Mouse (Mus musculus): ENCODE results near the gene Tnf. TPM values are rescaled to one million over a fixed set of nuclear protein-coding genes. Genes with fewer than 3 reads are reported as not detected.

Tnf gene
- polyA plus RNA-seq, 1 experiment from 2014 or later, result 0.64 TPM

DNA sequence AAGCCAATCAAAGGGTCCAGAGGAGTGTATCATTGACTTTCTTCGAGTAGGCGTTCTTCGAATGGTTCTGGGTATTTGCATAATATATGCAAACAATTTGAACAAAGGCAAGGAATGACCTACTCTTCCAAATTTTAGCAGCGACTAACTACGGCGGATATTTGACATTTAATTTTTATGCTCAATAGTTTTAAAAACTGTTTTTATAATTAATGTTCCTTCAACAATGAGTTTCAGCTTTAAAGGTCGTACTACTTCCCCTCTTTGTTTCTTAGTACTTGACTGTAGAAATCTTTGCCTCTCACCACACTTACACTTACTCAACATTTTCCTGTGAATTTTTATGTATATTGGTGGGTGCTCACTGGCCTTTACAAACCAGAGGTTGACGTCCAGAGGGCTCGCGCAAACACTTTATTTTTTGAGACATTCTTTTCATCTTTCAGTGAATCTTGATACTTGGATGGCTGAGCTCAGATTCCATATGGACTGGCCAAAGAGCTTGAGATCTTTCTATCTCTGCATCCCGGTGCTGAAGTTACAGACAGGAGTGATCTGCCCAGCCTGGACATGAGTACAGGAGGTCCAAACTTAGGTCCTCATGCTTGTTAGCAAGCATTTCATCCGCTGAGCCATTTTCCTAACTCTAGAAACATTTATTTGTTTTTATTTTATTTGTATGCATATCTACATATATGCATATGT lies 36.2 kb downstream of the Tnf start:
- Histone ChIP-seq H3K4me3 (peak overlapping the region; percentile 100), H3K9me3 (no peaks in the 10 kb centered on the region), H3K36me3 (peaks cover 18% of the 10 kb centered on the region), H3K9ac (peak overlapping the region; percentile 39; the same call in 1 of the 2 replicates), H3K4me1 (peaks cover 35% of the 10 kb centered on the region), H3K27me3 (no peaks in the 10 kb centered on the region), H3K27ac (peak overlapping the region; percentile 99), H3K4me2 (peak overlapping the region; percentile 48)
- WGBS, result 19% methylated on average over 12 of the region's 12 CpGs
- ATAC-seq (ENCODE audit: insufficient number of reproducible peaks, low FRiP score, low TSS enrichment, low read depth), result no peak

DNA sequence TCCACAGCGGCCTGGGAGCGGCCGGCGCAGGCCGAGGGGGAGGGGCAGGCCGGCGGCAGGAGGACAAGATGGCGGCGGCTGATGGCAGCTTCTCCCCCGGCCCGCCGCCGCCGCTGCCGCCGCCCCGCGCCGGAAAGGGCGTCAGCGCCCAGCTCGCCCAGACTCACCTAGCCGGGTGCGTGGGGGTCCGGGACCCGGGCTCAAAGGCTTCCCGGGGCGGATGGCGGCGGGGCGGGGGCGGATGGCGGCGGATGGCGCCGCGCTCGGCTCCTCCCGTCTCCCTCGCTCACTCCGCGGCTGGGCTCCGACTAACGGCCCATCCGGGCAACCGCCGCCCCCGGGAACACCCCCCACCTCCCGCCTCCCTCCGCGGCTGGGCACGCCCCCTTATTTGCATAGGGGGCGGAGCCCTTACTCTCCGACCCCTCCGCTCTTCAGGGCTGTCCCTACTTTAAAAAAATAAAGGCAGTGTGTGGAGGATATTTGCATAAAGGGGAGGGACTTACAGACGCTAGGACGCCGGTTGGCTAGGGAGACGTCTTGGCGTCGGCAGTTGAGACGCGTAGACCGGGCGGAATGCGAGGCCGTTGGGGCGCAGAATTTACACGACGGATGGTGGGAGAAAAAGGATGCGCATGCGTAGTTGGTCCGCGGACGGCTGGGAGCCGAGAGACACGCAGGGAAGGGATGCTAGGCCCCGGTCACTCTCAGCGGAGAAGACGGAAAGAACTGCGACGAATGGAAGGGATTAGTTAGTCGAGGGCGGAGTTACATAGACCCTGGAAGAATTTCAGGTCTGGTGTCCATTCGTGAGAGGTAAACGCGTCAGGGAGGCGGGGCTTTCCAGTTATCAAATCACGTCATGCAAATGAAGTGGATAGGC lies 37.0 kb downstream of the Tnf start, which contains the start of gene Prrc2a:
Gene Prrc2a, minus strand, starts transcription at position 330 of the 883 bp plus-strand sequence.
- no peaks in the 10 kb centered on the region for H3K9me3 ChIP-seq
- peak within 1 kb of the TSS; percentile 74 for H3K4me2 ChIP-seq
- WGBS, result under 1% methylated on average over 67 of the region's 89 CpGs
- ATAC-seq (ENCODE audit: insufficient number of reproducible peaks, low FRiP score, low TSS enrichment, low read depth), result peak; percentile 97
- H3K36me3 ChIP-seq, result peaks cover 26% of the 10 kb centered on the region
- H3K27me3 ChIP-seq, result no peaks in the 10 kb centered on the region
- H3K27ac ChIP-seq, result peak within 1 kb of the TSS; percentile 99
- H3K4me3 ChIP-seq, result peak within 1 kb of the TSS; percentile 100
- peak within 1 kb of the TSS; percentile 100 for H3K9ac ChIP-seq
- peaks cover 35% of the 10 kb centered on the region for H3K4me1 ChIP-seq

DNA sequence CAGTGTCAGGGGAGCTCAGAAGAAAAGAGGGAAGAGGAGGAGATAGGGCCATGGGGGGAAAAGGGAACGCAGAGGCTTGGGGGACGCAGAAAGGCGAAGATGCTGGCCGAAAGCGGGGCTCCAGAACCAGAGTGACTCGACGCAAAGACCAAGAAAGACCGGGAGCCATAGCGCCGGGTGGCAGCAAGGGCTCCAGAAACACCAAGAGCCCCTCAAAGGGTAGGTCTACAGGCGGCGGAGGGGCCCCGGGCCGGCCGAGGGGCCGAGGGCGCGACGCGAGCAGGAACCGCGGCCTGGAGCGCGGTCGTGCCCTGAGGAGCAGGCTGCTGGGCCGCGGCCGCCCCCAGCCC lies 37.6 kb downstream of the Tnf start:
- H3K27me3 ChIP-seq, result no peaks in the 10 kb centered on the region
- peaks cover 33% of the 10 kb centered on the region for H3K36me3 ChIP-seq
- 0% methylated on average over 25 of the region's 28 CpGs for WGBS
- peak overlapping the region; percentile 74 for H3K4me2 ChIP-seq
- peak overlapping the region; percentile 96 for H3K27ac ChIP-seq
- ATAC-seq (ENCODE audit: insufficient number of reproducible peaks, low FRiP score, low TSS enrichment, low read depth), result no peak
- no peaks in the 10 kb centered on the region for H3K9me3 ChIP-seq
- H3K4me3 ChIP-seq, result peak overlapping the region; percentile 100
- H3K4me1 ChIP-seq, result peaks cover 35% of the 10 kb centered on the region
- peak overlapping the region; percentile 100 for H3K9ac ChIP-seq

DNA sequence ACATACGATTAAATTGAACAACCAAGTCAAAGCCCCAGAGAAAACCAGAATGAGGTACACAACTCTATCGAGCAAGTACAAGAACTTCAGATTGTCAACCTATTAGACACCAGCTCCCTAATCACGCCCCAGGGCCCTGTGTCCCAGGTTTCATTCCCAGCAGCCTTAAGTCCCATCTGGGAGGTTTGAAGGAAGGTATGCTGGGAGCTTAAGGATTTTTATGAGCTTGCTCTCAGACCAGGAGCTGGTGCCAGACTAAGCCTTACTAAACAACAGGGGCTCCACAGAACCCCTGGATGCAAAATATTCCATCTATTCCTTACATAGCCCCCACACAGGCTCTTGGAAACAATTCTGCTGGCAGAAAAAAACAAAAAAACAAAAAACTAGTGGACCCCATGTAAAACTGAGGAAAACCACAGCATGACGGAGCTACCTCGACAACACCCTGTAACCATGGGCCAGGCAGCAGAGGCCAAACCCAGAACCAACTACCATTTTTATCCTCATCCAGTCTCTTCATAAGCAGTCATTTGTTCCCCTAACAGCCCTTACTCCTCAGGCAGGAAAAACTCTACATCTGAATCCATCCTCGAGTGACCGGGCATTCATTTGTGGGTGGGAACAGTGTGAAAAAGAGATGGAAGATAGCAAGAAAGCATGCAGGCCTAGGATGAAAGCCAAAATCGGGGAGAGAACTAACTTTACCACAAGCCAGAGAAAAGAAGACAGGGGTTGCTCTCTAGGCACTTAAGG lies 38.3 kb downstream of the Tnf start:
- peak overlapping the region; percentile 96 for H3K27ac ChIP-seq
- H3K9ac ChIP-seq, result peak overlapping the region; percentile 100
- peaks cover 35% of the 10 kb centered on the region for H3K4me1 ChIP-seq
- WGBS, result 5% methylated on average over 8 of the region's 8 CpGs
- H3K27me3 ChIP-seq, result no peaks in the 10 kb centered on the region
- no peaks in the 10 kb centered on the region for H3K9me3 ChIP-seq
- ATAC-seq (ENCODE audit: insufficient number of reproducible peaks, low FRiP score, low TSS enrichment, low read depth), result no peak
- peak overlapping the region; percentile 74 for H3K4me2 ChIP-seq
- H3K36me3 ChIP-seq, result peaks cover 39% of the 10 kb centered on the region
- H3K4me3 ChIP-seq, result peak overlapping the region; percentile 100

DNA sequence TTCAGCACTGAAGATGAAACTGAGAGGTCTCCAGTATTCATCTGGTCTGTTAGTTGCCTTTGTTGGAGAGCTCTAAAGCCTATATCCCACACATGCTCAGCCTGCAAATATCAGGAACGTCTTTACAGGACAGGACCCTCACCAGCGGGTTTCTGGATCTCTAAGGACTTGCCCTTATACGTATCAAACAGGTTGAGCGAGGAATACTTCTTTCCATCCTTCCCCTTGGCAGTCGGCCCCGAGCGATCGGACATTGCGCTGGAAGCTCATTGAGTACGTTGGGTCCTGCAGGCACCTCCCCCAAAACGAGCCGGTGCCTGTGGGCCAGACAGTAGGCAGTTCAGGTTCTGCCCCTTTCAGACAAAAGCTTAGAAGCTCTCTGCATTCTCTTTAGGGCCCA lies 39.1 kb downstream of the Tnf start:
- Histone ChIP-seq H3K27me3 (no peaks in the 10 kb centered on the region), H3K4me2 (peak overlapping the region; percentile 74), H3K4me1 (peaks cover 35% of the 10 kb centered on the region), H3K36me3 (peaks cover 47% of the 10 kb centered on the region), H3K9me3 (no peaks in the 10 kb centered on the region), H3K27ac (no peak overlapping the region), H3K9ac (peak overlapping the region; percentile 100; the same call in 1 of the 2 replicates), H3K4me3 (peak overlapping the region; percentile 100)
- no peak for ATAC-seq (ENCODE audit: insufficient number of reproducible peaks, low FRiP score, low TSS enrichment, low read depth)
- 42% methylated on average over 12 of the region's 12 CpGs for WGBS

DNA sequence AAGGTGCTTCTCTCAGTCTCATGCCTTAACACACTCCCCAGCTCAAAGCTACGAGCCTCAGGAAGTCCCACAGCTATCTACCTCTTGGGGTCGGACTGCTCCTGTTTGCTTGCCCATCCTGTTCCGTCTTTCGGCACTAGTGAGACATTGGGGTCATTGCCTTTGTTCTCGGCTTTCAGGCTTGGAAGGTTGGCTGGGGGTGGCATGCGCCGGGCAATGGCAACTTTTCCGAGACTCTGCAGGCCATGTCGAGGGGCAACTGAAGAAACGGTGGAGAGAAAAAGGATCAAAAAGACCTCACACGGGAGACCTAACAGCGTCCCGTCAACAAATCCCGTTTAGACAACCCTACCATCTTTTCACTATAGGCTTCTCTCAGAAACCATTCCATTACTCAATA lies 39.7 kb downstream of the Tnf start:
- H3K36me3 ChIP-seq, result peaks cover 53% of the 10 kb centered on the region
- 0 out of 2 replicates have a peak overlapping the region, but pooled peaks have one; percentile 100 for H3K9ac ChIP-seq
- H3K4me3 ChIP-seq, result 0 out of 2 replicates have a peak overlapping the region, but pooled peaks have one; percentile 100
- 77% methylated on average over 14 of the region's 14 CpGs for WGBS
- ATAC-seq (ENCODE audit: insufficient number of reproducible peaks, low FRiP score, low TSS enrichment, low read depth), result no peak
- H3K4me2 ChIP-seq, result peak overlapping the region; percentile 74
- H3K27ac ChIP-seq, result no peak overlapping the region
- no peaks in the 10 kb centered on the region for H3K9me3 ChIP-seq
- peaks cover 35% of the 10 kb centered on the region for H3K4me1 ChIP-seq
- H3K27me3 ChIP-seq, result no peaks in the 10 kb centered on the region

DNA sequence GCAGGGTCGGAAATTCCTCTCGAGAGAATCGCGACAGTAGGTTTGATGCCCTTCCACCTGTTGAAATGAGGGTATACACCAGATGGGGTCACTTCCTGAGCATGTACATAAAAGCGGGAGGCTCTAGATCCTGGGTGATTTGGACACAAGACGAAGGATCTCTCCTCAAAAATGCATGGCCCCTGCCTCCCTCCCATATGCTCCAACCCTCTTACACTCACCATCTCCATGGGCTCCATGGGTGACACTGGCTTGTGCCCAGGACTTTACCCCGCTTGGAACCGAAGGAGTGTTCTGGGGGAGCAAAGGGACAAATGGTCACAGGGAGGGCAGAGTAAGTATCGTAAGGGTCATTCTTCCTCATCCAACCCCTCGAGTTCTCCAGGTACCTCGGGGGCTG lies 40.4 kb downstream of the Tnf start:
- 78% methylated on average over 11 of the region's 11 CpGs for WGBS
- no peak overlapping the region for H3K27ac ChIP-seq
- H3K9me3 ChIP-seq, result no peaks in the 10 kb centered on the region
- ATAC-seq (ENCODE audit: insufficient number of reproducible peaks, low FRiP score, low TSS enrichment, low read depth), result no peak
- no peak overlapping the region for H3K9ac ChIP-seq
- peaks cover 37% of the 10 kb centered on the region for H3K4me1 ChIP-seq
- no peaks in the 10 kb centered on the region for H3K27me3 ChIP-seq
- no peak overlapping the region for H3K4me2 ChIP-seq
- peaks cover 60% of the 10 kb centered on the region for H3K36me3 ChIP-seq
- H3K4me3 ChIP-seq, result peak overlapping the region; percentile 100; the same call in 1 of the 2 replicates

DNA sequence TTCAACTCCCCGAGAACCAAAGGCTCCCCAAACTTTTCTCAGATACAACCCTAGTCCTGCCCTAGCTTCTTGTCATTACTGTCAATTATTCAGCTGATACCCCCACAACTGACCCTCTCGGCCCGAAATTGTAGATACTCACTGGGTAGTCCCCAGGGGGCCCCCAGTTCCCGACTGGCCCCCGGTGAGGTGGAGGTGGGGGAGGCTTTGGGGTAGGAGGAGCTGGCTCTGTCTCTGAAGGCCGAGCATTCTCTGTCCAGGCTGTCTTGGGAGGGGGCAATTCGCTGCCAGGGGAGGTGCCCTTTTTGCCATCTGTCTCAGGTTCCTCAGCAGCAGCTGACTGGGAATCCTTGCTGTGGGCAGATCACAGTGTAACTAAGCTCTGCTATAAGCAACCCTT lies 42.2 kb downstream of the Tnf start:
- Histone ChIP-seq H3K36me3 (peaks cover 78% of the 10 kb centered on the region), H3K9me3 (no peaks in the 10 kb centered on the region), H3K4me3 (no peak overlapping the region), H3K27ac (no peak overlapping the region), H3K27me3 (no peaks in the 10 kb centered on the region), H3K4me1 (peaks cover 36% of the 10 kb centered on the region), H3K9ac (no peak overlapping the region), H3K4me2 (no peak overlapping the region)
- no peak for ATAC-seq (ENCODE audit: insufficient number of reproducible peaks, low FRiP score, low TSS enrichment, low read depth)
- WGBS, result 85% methylated on average over 7 of the region's 7 CpGs

DNA sequence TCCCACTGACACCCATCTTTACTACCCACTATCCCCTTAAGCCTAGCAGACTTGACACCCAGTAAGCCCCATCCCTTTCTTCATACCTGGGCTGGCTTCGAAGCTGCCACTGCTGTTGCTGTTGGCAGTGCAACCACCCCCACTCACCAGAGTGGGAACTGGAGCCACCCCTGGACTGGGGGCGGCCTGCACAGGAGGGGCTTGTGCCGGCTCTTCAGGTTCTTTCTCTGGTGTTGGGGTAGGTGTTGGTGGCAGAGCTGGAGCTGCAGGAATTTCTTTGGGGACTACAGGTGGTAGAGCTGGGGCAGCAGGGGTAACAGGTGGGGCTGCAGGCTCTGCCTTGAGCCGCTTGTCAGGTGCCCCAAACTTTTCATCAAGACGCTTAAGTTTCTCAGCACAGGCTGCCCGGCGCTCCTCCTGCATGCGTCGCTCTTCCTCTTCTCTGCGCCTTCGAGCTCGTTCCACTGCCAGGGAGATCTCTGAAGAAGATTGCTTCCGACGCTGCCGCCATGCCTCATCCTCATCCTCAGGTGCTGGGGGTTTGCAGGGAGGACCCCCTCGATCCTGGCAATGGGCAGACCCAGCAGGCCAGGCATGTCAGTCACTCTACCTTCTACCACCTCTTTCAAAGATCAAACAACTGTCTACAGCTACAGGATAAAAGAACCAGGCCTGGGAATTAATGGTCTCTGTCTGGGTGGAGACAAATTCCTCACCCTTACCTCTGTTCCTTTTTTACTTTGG lies 42.8 kb downstream of the Tnf start:
- no peak overlapping the region for H3K27ac ChIP-seq
- no peaks in the 10 kb centered on the region for H3K9me3 ChIP-seq
- no peaks in the 10 kb centered on the region for H3K27me3 ChIP-seq
- peaks cover 84% of the 10 kb centered on the region for H3K36me3 ChIP-seq
- H3K4me1 ChIP-seq, result peaks cover 36% of the 10 kb centered on the region
- WGBS, result 92% methylated on average over 16 of the region's 16 CpGs
- no peak overlapping the region for H3K4me2 ChIP-seq
- no peak overlapping the region for H3K9ac ChIP-seq
- ATAC-seq (ENCODE audit: insufficient number of reproducible peaks, low FRiP score, low TSS enrichment, low read depth), result no peak
- no peak overlapping the region for H3K4me3 ChIP-seq

DNA sequence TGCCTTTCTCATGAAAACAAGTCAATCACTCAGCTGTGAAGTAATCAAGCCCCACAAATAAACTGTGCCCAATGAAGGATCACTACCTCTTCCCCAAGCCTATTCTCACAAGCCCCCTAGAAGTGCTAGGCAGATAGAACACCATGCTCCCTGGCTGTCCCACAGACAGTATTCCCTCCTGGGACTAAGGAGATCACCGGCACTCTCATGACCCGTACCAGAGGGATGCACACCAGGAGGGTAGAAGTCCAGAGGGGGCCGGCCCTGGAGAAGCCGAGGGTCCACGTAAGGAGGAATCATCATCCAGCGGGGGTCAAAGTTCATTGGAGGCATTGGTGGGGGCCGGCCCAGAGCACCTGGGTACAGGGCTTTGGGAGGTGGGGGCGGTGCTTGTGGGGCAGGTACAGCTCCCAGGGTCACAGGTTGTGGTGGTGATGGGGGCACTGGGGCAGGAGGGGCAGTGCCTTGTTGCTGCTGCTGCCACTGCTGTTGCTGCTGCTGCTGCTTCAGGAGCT lies 44.1 kb downstream of the Tnf start:
- ATAC-seq (ENCODE audit: insufficient number of reproducible peaks, low FRiP score, low TSS enrichment, low read depth), result no peak

DNA sequence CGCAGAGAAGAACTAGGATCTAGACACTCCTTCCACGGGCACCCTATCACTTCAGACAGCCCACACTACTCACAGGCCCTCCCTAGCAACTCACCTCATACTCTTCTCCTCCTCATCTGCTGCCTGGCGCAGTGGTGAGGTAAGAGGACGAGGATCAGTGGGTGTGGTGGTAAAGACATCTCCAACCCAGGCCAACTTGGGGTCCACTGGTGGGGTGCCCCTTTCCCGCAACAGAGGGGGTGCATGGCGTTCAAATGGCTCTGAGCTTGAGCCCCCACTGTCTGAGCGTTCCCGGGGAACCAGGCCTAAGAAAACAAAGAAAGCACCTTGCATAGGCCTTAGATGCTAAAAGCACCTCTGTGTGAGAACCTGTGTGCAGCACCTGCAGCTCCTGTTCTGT lies 44.6 kb downstream of the Tnf start:
- H3K36me3 ChIP-seq, result peaks cover 100% of the 10 kb centered on the region
- H3K9me3 ChIP-seq, result no peaks in the 10 kb centered on the region
- H3K4me1 ChIP-seq, result peaks cover 24% of the 10 kb centered on the region
- no peak overlapping the region for H3K9ac ChIP-seq
- no peak for ATAC-seq (ENCODE audit: insufficient number of reproducible peaks, low FRiP score, low TSS enrichment, low read depth)
- no peaks in the 10 kb centered on the region for H3K27me3 ChIP-seq
- no peak overlapping the region for H3K4me3 ChIP-seq
- WGBS, result 90% methylated on average over 8 of the region's 8 CpGs
- no peak overlapping the region for H3K27ac ChIP-seq
- no peak overlapping the region for H3K4me2 ChIP-seq

More for the DNA sequence above, 44.1 kb downstream of the Tnf start:
- Histone ChIP-seq H3K36me3 (peaks cover 97% of the 10 kb centered on the region), H3K9me3 (no peaks in the 10 kb centered on the region), H3K4me2 (no peak overlapping the region), H3K27ac (no peak overlapping the region), H3K27me3 (no peaks in the 10 kb centered on the region), H3K4me1 (peaks cover 29% of the 10 kb centered on the region), H3K4me3 (no peak overlapping the region), H3K9ac (no peak overlapping the region)
- 90% methylated on average over 8 of the region's 8 CpGs for WGBS
